Mouse (Mus musculus) liver, embryonic 14.5 days (tissue): Measurements from ENCODE around the gene Kcnab2. TPM values are rescaled to one million over a fixed set of nuclear protein-coding genes. Genes with fewer than 3 reads are reported as not detected.

Source experiments
- ATAC-seq: fragments of 200-750 bp; cut with Nextera tagmentation; 2 replicates; pipeline ENCODE4 v1.8.0; 2017; ENCODE audit warnings: moderate number of reproducible peaks, mild to moderate bottlenecking, moderate library complexity; ENCODE audit not compliant: insufficient read depth
- DNase-seq, 3 experiments: peaks; one replicate each; pipeline ENCODE4 v3.0.0-alpha.2; 2012 to 2013; ENCODE audit warnings: low read depth in 3 of 3, low spot score in 3 of 3
- H3K27ac ChIP-seq: fragments of 300-500 bp; sonication (generic); 2 replicates; pipeline ENCODE4 v1.5.1; 2014; ENCODE audit warnings: moderate library complexity, mild to moderate bottlenecking, control low read depth, inconsistent platforms
- H3K27me3 ChIP-seq: fragments of 300-500 bp; sonication (generic); 2 replicates; pipeline ENCODE4 v1.6.1; 2014; ENCODE audit warnings: mild to moderate bottlenecking, low read length, moderate library complexity; ENCODE audit not compliant: control insufficient read depth, insufficient read depth
- H3K36me3 ChIP-seq: fragments of 300-500 bp; sonication (generic); replicated peaks from 2 replicates; pipeline ENCODE4 v1.6.1; 2014; ENCODE audit warnings: low read depth; ENCODE audit not compliant: control insufficient read depth, insufficient read depth
- H3K4me1 ChIP-seq, 2 experiments: fragments of 200-500 bp in 1 of 2; fragments of 300-500 bp in 1 of 2; sonication (generic) in 1 of 2; replicated peaks; 2 replicates each; pipeline ENCODE4 v1.6.1; 2012 to 2014; ENCODE audit warnings: antibody characterized with exemption in 1 of 2, inconsistent platforms in 1 of 2, low read length in 1 of 2; ENCODE audit not compliant: control insufficient read depth in 2 of 2, insufficient read depth in 2 of 2
- H3K4me2 ChIP-seq: fragments of 300-500 bp; sonication (generic); 2 replicates; pipeline ENCODE4 v1.6.1; 2014; ENCODE audit warnings: low read depth, mild to moderate bottlenecking, control low read depth, moderate library complexity
- H3K4me3 ChIP-seq, 2 experiments: fragments of 200-500 bp in 1 of 2; fragments of 300-500 bp in 1 of 2; sonication (generic) in 1 of 2; 2 replicates each; pipeline ENCODE4 v1.5.1; 2012 to 2014; ENCODE audit warnings: low read depth in 2 of 2, low read length in 2 of 2, mild to moderate bottlenecking in 2 of 2, control low read depth in 1 of 2, inconsistent platforms in 1 of 2, moderate library complexity in 1 of 2; ENCODE audit not compliant: insufficient read depth in 1 of 2
- H3K9ac ChIP-seq: fragments of 300-500 bp; sonication (generic); replicated peaks from 2 replicates; pipeline ENCODE4 v1.6.1; 2014; ENCODE audit warnings: mild to moderate bottlenecking, control low read depth, moderate library complexity
- H3K9me3 ChIP-seq: fragments of 300-500 bp; sonication (generic); 2 replicates; pipeline ENCODE4 v1.6.1; 2016; ENCODE audit warnings: low read length, mixed read lengths; ENCODE audit not compliant: control insufficient read depth
- CTCF ChIP-seq: IDR thresholded peaks from 2 replicates; pipeline ENCODE4 v1.5.1; 2016; ENCODE audit warnings: antibody characterized with exemption, low read depth, control low read depth
- EP300 ChIP-seq: IDR thresholded peaks from 2 replicates; pipeline ENCODE4 v1.6.1; 2016; ENCODE audit warnings: antibody characterized with exemption, low read depth
- WGBS: fragments of 180-500 bp; shearing (Covaris S2); extraction: QIAGEN DNeasy Blood & Tissue Kit; methylation state at CpG from one replicate; pipeline ENCODE4 v1.1.7; 2014; ENCODE audit not compliant: insufficient replicate concordance; 5-methylcytosine and 5-hydroxymethylcytosine counted together
- polyA plus RNA-seq, 2 experiments: library from polyadenylated mRNA; depleted of rRNA in 1 of 2; stranded (reverse) in 1 of 2; unstranded in 1 of 2; fragments of >200 nt; fragmentation: Nextera tagmentation in 1 of 2; extraction: Ambion mirVana in 1 of 2; gene quantifications; 2 replicates each; pipeline versions ENCODE4 v1.2.1 to v1.2.3; 2012 to 2014

Kcnab2 gene
- polyA plus RNA-seq, 2 experiments = 3.3 to 6.3 TPM

DNA sequence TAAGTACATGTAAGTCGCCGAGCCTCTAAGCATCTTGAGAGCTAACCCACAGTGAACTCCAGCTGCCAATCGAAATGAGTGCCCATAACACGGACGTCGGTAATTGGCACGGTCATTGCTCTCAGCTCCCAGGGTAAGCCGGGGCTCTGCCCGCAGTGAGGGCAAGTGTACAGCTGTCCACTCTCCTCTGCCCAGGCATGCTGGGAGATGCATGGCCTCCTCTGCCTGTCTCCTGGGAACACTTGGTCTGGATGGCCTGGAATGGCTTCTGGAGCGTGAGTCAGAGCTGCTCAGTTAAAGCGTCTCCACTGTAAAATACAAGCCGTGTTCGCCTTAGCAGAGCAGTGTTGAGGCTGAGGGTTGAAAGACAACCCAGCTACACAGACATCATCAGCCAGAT lies 11.1 kb downstream of the Kcnab2 start:
- H3K36me3 ChIP-seq = no peaks in the 10 kb centered on the region
- H3K9ac ChIP-seq = no peak overlapping the region
- 75% methylated on average over 13 of the region's 13 CpGs for WGBS
- DNase-seq = no peak
- TF ChIP-seq CTCF (no peak), EP300 (no peak)
- H3K4me1 ChIP-seq = no peaks in the 10 kb centered on the region
- H3K4me3 ChIP-seq = no peak overlapping the region
- ATAC-seq = no peak
- no peak overlapping the region for H3K27ac ChIP-seq
- no peaks in the 10 kb centered on the region for H3K27me3 ChIP-seq
- H3K4me2 ChIP-seq = no peak overlapping the region
- no peaks in the 10 kb centered on the region for H3K9me3 ChIP-seq

DNA sequence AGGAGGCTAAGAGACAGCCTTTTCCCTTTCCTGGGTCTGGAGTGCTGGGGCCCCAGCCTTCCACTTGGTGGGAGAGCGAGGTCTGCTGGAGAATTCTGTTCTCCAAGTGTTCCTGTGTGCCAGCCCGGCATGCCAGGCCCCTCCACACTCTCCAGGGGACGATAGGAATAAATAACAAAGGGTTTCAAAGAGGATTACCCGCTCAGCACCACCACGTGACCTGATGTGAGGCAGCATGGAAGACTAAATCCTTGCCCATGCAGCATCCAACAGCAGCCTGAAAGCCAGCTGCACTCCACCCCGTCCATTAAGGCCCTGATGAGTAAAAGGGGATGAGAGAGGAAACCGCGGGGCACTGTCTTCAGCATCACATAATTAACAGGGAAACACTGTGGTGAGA lies 12.6 kb downstream of the Kcnab2 start:
- TF ChIP-seq CTCF (no peak), EP300 (no peak)

DNA sequence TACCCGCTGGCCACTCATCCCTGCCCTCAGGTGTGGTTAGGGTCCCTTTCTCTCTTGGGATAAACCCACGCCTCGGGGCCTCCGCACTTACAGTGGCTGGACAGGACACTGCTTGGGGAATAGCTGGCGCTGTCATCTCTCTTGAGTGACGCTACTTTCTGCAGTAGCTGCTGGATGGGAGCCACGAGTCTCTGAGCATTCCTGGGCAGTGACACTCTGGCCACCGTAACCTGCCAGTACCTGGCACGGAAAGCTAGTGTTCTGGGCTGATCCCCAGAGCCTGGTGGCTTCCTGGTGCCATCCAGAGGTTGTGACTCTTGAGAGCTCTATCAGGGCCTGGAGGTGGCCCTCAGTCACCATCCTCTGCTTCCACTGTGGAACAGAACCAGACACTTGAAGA lies 14.5 kb downstream of the Kcnab2 start:
- H3K4me2 ChIP-seq = no peak overlapping the region
- no peak for TF ChIP-seq CTCF
- no peak for TF ChIP-seq EP300
- H3K27ac ChIP-seq = no peak overlapping the region
- H3K36me3 ChIP-seq = no peaks in the 10 kb centered on the region
- no peak for DNase-seq
- H3K9me3 ChIP-seq = no peaks in the 10 kb centered on the region
- no peaks in the 10 kb centered on the region for H3K4me1 ChIP-seq
- no peak for ATAC-seq
- no peak overlapping the region for H3K9ac ChIP-seq
- H3K27me3 ChIP-seq = no peaks in the 10 kb centered on the region
- H3K4me3 ChIP-seq = no peak overlapping the region
- WGBS = 61% methylated on average over 9 of the region's 9 CpGs

More for the DNA sequence above, 12.6 kb downstream of the Kcnab2 start:
- H3K27me3 ChIP-seq = no peaks in the 10 kb centered on the region
- 32% methylated on average over 8 of the region's 8 CpGs for WGBS
- DNase-seq = no peak
- no peaks in the 10 kb centered on the region for H3K9me3 ChIP-seq
- no peak for ATAC-seq
- H3K9ac ChIP-seq = no peak overlapping the region
- H3K36me3 ChIP-seq = no peaks in the 10 kb centered on the region
- H3K4me3 ChIP-seq = no peak overlapping the region
- no peak overlapping the region for H3K27ac ChIP-seq
- no peak overlapping the region for H3K4me2 ChIP-seq
- H3K4me1 ChIP-seq = no peaks in the 10 kb centered on the region

DNA sequence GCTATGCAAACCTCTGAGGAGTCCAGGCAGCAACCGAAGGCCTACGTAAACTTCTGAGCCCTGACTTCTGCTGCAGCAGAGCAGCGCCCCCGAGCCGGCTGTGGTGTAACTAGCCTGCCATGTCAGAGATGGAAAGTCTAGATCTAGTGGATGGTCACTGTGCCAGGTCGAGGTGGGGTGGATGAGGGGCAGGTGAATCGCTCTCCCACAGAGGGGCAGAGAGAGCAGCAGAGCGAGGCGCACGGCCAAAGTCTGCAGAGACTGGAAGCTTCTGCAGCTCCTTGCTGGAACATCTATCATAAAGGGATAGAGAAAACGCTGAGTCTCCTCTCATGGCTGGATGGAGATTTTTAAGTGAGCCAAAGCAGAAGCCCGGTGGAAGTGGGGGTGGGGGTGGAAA lies 15.2 kb downstream of the Kcnab2 start:
- Histone ChIP-seq H3K27me3 (no peaks in the 10 kb centered on the region), H3K9ac (no peak overlapping the region), H3K9me3 (no peaks in the 10 kb centered on the region), H3K36me3 (no peaks in the 10 kb centered on the region), H3K4me3 (no peak overlapping the region), H3K4me1 (no peaks in the 10 kb centered on the region), H3K27ac (no peak overlapping the region), H3K4me2 (no peak overlapping the region)
- 68% methylated on average over 12 of the region's 12 CpGs for WGBS
- DNase-seq (no peak), ATAC-seq (no peak)
- no peak for TF ChIP-seq EP300
- TF ChIP-seq CTCF = no peak

DNA sequence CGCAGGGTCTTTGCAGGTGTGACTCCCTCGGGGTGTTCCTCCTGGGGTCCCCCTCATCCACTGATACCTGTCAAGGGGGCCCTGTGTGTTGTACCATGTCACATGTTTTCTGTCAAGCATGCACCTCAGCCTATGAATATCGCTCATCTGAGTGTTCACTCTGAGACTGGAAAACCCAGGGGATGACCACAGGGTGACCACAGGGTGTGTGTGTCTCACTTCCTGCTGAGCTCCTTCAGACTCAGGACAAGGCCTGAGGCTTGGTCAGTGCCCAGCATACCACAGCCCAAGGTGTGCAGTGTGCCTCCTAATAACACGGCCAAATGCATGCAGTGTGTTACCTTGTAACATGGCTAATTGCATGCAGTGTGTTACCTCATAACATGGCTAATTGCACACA lies 20.0 kb downstream of the Kcnab2 start:
- DNase-seq (no peak), ATAC-seq (no peak)
- Histone ChIP-seq H3K4me3 (no peak overlapping the region), H3K4me2 (no peak overlapping the region), H3K27ac (no peak overlapping the region), H3K27me3 (no peaks in the 10 kb centered on the region), H3K9me3 (no peaks in the 10 kb centered on the region), H3K36me3 (no peaks in the 10 kb centered on the region), H3K9ac (no peak overlapping the region), H3K4me1 (no peaks in the 10 kb centered on the region)
- WGBS = 58% methylated on average over 4 of the region's 4 CpGs
- TF ChIP-seq CTCF (no peak), EP300 (no peak)
